Mouse (Mus musculus) MEL-GATA-1-ER (cell line): ENCODE results near the gene St5.

ENCODE experiments used
- DNase-seq: peaks from one replicate; pipeline ENCODE4 v3.0.0-alpha.2; 2012; ENCODE audit warnings: low read depth; ENCODE audit errors: extremely low read depth

St5 gene

GRCm38 (mm10) chr7:109703190-109704015 is at the start of gene St5, which contains the start of gene Akip1:
TSS of gene St5 (minus strand) at chr7:109703605.
TSS of gene Akip1 (plus strand) at chr7:109703690.
- peak; percentile 82 for DNase-seq

- peak; percentile 27 for DNase-seq
These were observed 48.9 kb upstream of the St5 start, which contains the start of gene Tmem9b for GRCm38 (mm10) chr7:109752008-109752925. TSS of gene Tmem9b (minus strand) at chr7:109752875.

GRCm38 (mm10) chr7:109751427-109752007 is 48.1 kb upstream of the St5 start:
- DNase-seq = peak; percentile 20

GRCm38 (mm10) chr7:109747747-109748146 is 44.3 kb upstream of the St5 start:
- no peak for DNase-seq

GRCm38 (mm10) chr7:109741703-109742102 is 38.3 kb upstream of the St5 start:
- no peak for DNase-seq

- DNase-seq = no peak
These were observed 37.7 kb upstream of the St5 start for GRCm38 (mm10) chr7:109741060-109741459.

- DNase-seq = no peak
These were observed 36.5 kb upstream of the St5 start for GRCm38 (mm10) chr7:109739822-109740370.

- DNase-seq = no peak
These were observed 31.4 kb upstream of the St5 start for GRCm38 (mm10) chr7:109734806-109735205.

GRCm38 (mm10) chr7:109731626-109732025 is 28.2 kb upstream of the St5 start, which contains the start of gene Ascl3:
TSS of gene Ascl3 (minus strand) at chr7:109731726.
- DNase-seq = no peak

- no peak for DNase-seq
These were observed 20.3 kb upstream of the St5 start, which contains the start of gene BC051019 for GRCm38 (mm10) chr7:109723697-109724096. TSS of gene BC051019 (minus strand) at chr7:109723850.

GRCm38 (mm10) chr7:109723114-109723513 is 19.7 kb upstream of the St5 start:
- no peak for DNase-seq

GRCm38 (mm10) chr7:109722618-109723017 is 19.2 kb upstream of the St5 start:
- DNase-seq = peak; percentile 20

- DNase-seq = no peak
These were observed 15.9 kb upstream of the St5 start for GRCm38 (mm10) chr7:109719286-109719685.

GRCm38 (mm10) chr7:109713434-109713982 is 10.1 kb upstream of the St5 start:
- DNase-seq = no peak

- no peak for DNase-seq
These were observed 8.8 kb upstream of the St5 start for GRCm38 (mm10) chr7:109712198-109712597.

GRCm38 (mm10) chr7:109710069-109710468 is 6.7 kb upstream of the St5 start:
- no peak for DNase-seq

GRCm38 (mm10) chr7:109708961-109709382 is 5.6 kb upstream of the St5 start:
- DNase-seq = no peak

- DNase-seq = peak; percentile 48
These were observed 3.8 kb upstream of the St5 start for GRCm38 (mm10) chr7:109707023-109707785.

GRCm38 (mm10) chr7:109704461-109704860 is 1.1 kb upstream of the St5 start:
- no peak for DNase-seq

- peak; percentile 27 for DNase-seq
These were observed 592 bp upstream of the St5 start for GRCm38 (mm10) chr7:109704016-109704377.
